Mouse (Mus musculus): ENCODE data around the gene Lrp1.
"Not testable (repeated sequence)": the region's sequence is repeated elsewhere in the genome, so short reads cannot be mapped to it uniquely, and the experiment has no call there.

The Lrp1 gene

DNA sequence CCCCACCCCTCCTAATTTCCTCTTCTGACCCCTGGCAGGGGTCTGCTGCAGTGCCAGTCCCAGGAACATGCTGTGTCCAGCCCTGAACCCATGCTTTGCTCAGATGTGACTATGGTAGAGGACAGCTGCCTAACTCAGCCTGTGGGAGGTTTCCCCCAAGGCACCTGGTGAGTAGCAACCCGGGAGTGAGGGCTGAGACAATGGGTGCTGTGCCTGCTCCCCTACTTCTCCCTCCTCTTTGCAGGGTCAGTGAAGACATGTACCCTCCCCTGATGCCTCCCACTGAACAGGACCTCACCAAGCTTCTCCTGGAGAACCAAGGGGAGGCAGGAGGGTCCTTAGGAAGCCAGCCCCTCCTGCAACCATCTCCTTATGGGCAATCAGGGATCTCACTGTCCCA, 38.6 kb upstream of the Lrp1 start:
- TF ChIP-seq POU5F1 (IDR thresholded peaks at IDR 0.05; ENCODE audit: borderline replicate concordance, low read length) (no peak), CTCF (conservative IDR thresholded peaks at IDR 0.05; ENCODE audit: low read length) (no peak), NANOG (IDR thresholded peaks at IDR 0.05; ENCODE audit: borderline replicate concordance, low read length) (no peak)
- no peaks in the 10 kb centered on the region for H3K9me3 ChIP-seq (ENCODE audit: low read length)
- H3K36me3 ChIP-seq (ENCODE audit: insufficient read depth, low read length): peaks cover 43% of the 10 kb centered on the region
- peaks cover 11% of the 10 kb centered on the region for H3K27me3 ChIP-seq (ENCODE audit: insufficient read depth, low read length)
- peaks cover 90% of the 10 kb centered on the region for H3K4me1 ChIP-seq (replicated peaks; ENCODE audit: low read depth, low read length)
- 0 out of 2 replicates have a peak overlapping the region, but pooled peaks have one; percentile 87 for H3K4me3 ChIP-seq (replicated peaks; ENCODE audit: low read length)

DNA sequence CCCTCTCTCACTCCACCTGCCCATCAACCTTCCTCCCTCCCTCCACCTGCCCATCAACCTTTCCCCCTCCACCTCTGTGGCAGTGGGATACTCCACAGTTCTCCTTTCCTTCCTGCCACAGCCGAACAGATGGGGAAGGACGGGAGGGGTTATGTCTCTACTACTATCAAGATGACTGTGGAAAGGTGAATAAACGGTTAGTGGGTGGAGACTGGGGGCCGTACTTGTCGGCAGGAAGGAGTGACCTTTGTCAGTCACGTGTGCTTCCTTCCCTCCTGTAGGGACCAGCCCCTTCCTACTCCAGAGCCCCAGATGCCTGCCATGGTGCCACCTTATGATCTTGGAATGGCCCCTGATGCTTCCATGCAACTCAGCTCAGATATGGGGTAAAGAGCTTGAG, 37.1 kb upstream of the Lrp1 start:
- Histone ChIP-seq H3K9me3 (ENCODE audit: low read length) (no peaks in the 10 kb centered on the region), H3K4me3 (replicated peaks; ENCODE audit: low read length) (peak overlapping the region; percentile 87), H3K4me1 (replicated peaks; ENCODE audit: low read depth, low read length) (peaks cover 89% of the 10 kb centered on the region), H3K36me3 (ENCODE audit: insufficient read depth, low read length) (peaks cover 29% of the 10 kb centered on the region), H3K27me3 (ENCODE audit: insufficient read depth, low read length) (no peaks in the 10 kb centered on the region; the same call in 1 of the 2 replicates)
- TF ChIP-seq POU5F1 (IDR thresholded peaks at IDR 0.05; ENCODE audit: borderline replicate concordance, low read length) (no peak), CTCF (conservative IDR thresholded peaks at IDR 0.05; ENCODE audit: low read length) (no peak), NANOG (IDR thresholded peaks at IDR 0.05; ENCODE audit: borderline replicate concordance, low read length) (no peak)

DNA sequence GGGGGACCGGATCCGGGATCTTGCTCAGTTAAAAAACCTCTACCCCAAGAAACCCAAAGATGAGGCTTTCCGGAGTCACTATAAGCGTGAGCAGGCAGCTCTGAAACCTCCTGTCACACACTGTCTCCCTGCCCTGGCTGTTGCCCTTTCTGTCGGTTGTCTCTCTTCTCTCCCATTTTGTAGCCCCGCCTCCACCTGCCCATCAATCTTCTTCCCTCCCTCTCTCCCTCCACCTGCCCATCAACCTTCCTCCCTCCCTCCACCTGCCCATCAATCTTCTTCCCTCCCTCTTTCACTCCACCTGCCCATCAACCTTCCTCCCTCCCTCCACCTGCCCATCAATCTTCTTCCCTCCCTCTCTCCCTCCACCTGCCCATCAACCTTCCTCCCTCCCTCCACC, 36.7 kb upstream of the Lrp1 start:
- Histone ChIP-seq H3K4me1 (replicated peaks; ENCODE audit: low read depth, low read length) (peaks cover 89% of the 10 kb centered on the region), H3K36me3 (ENCODE audit: insufficient read depth, low read length) (peaks cover 25% of the 10 kb centered on the region), H3K4me3 (replicated peaks; ENCODE audit: low read length) (peak overlapping the region; percentile 87)
- not testable (repeated sequence) for H3K9me3 ChIP-seq (ENCODE audit: low read length); H3K27me3 ChIP-seq (ENCODE audit: insufficient read depth, low read length)

DNA sequence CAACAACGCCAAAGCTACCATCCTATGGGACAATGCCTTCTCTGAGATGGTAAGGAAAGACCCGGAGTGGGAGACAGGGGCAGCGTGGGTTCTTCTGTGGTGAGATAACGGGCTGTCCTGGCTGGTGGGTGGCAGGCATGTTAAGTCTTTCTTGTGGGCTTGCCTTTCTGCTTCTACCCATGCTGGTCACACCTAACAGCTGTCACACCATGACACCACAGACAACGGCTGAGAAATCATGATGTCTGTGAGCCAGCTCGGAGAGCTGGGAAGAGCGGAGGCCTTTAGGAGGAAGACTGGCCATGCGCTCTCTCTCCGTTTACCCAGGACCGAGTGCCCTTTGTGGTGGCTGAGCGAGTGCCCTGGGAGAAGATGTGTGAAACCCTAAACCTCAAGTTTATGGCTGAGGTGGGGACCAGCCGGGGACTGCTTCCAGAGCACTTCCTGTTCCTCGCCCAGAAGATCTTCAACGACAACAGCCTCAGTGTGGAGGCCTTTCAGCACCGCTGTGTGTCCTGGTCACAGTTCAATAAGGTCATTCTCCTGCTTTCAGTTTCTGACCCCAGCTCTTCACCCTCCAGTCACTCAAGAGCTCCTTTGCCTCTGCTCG, 34.1 kb upstream of the Lrp1 start:
- Histone ChIP-seq H3K9me3 (ENCODE audit: low read length) (no peaks in the 10 kb centered on the region), H3K4me3 (replicated peaks; ENCODE audit: low read length) (no peak overlapping the region), H3K27me3 (ENCODE audit: insufficient read depth, low read length) (0 out of 2 replicates have a peak, but pooled peaks cover 8% of the 10 kb centered on the region), H3K36me3 (ENCODE audit: insufficient read depth, low read length) (peaks cover 10% of the 10 kb centered on the region), H3K4me1 (replicated peaks; ENCODE audit: low read depth, low read length) (peaks cover 75% of the 10 kb centered on the region)
- TF ChIP-seq CTCF (conservative IDR thresholded peaks at IDR 0.05; ENCODE audit: low read length): no peak
- no peak for TF ChIP-seq POU5F1 (IDR thresholded peaks at IDR 0.05; ENCODE audit: borderline replicate concordance, low read length)
- TF ChIP-seq NANOG (IDR thresholded peaks at IDR 0.05; ENCODE audit: borderline replicate concordance, low read length): no peak

DNA sequence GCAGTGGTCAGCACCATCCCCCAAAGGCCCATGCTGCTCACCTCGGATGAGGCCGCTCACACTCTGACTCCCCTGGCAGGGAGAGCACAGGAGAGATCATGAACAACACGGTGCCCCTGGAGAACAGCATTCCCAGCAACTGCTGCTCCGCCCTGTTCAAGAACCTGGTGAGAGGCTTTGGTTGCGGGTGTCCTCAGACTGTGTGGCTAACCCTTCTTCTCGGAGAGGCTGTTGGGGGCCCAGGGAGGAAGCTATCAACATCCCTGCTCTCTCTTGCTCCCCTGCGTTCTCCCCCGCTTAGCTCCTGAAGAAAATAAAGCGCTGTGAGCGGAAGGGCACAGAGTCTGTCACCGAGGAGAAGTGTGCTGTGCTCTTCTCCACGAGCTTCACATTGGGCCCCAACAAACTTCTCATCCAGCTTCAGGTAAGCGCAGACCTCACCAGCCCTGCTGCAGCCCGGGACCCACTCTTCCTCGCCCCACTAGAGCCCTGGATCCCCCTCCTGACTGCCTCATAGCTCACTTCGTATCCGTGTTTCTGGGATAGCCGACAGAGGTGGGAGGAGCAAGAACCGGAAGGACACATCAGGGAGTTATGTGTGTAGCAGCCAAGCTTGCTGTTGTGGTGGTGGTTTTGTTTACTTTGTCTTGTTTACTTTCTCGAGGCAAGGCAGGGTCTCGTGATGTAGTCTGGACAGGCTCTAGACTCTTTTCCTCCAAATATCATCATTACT, 32.1 kb upstream of the Lrp1 start:
- H3K27me3 ChIP-seq (ENCODE audit: insufficient read depth, low read length): 0 out of 2 replicates have a peak, but pooled peaks cover 8% of the 10 kb centered on the region
- peaks cover 56% of the 10 kb centered on the region for H3K4me1 ChIP-seq (replicated peaks; ENCODE audit: low read depth, low read length)
- H3K4me3 ChIP-seq (replicated peaks; ENCODE audit: low read length): peak overlapping the region; percentile 79
- H3K36me3 ChIP-seq (ENCODE audit: insufficient read depth, low read length): no peaks in the 10 kb centered on the region
- peak; percentile 9; the same call in 1 of the 2 replicates for TF ChIP-seq NANOG (IDR thresholded peaks at IDR 0.05; ENCODE audit: borderline replicate concordance, low read length)
- TF ChIP-seq POU5F1 (IDR thresholded peaks at IDR 0.05; ENCODE audit: borderline replicate concordance, low read length): no peak
- TF ChIP-seq CTCF (conservative IDR thresholded peaks at IDR 0.05; ENCODE audit: low read length): no peak
- H3K9me3 ChIP-seq (ENCODE audit: low read length): no peaks in the 10 kb centered on the region

DNA sequence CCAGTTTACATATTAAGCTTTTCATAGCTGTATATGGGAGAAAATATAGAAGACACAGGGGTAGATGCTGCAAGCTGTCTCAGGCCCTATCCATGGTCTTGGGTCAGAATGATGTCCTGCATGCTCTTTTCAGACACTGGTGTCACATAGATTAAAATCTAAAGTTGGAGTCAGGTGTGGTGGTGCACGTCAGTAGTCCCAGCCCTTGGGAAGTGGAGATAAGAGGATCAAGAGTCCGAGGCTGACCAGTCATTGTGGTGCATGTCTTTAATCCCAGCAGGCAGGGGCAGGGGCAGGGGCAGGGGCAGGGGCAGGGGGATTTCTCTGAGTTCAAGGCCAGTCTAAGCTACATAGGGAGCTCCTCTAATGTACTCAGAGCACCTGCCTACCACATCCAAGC, 24.8 kb upstream of the Lrp1 start:
- no peaks in the 10 kb centered on the region for H3K9me3 ChIP-seq (ENCODE audit: low read length)
- no peak overlapping the region for H3K4me3 ChIP-seq (replicated peaks; ENCODE audit: low read length)
- H3K4me1 ChIP-seq (replicated peaks; ENCODE audit: low read depth, low read length): peaks cover 27% of the 10 kb centered on the region
- H3K27me3 ChIP-seq (ENCODE audit: insufficient read depth, low read length): peaks cover 29% of the 10 kb centered on the region
- H3K36me3 ChIP-seq (ENCODE audit: insufficient read depth, low read length): no peaks in the 10 kb centered on the region
- no peak for TF ChIP-seq NANOG (IDR thresholded peaks at IDR 0.05; ENCODE audit: borderline replicate concordance, low read length)

DNA sequence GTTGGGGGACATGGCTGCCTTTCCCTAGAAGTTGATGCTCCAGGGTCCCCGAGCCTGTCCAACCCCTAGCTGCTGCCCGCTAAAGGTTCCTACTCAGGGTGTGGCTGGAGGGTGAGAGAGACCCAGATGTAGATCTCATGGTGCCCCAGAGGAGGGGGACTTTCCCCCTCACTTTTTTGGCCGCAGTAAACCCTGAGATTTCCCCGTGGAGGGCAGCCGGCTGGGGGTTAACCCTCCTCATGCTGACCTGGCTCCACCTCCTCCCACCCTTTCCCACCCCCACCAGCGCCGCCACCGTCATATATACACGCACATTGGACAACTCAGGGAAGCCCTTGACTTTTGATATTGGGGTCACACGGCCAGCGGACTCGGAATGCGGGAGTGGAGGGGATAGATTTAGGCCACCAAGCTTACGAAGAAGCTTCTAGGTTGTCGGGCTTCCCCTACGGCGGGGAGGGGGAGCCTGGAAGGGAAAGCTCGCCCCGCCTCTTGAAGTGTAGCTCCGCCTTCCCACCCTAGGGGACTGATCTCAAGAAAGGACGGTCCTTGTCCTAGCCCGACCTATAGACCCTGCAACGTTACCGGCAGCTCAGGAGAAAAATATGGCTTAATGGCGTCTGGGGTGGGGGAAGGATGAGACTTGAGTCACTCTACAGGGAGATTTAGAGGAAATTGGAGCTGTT, 22.7 kb upstream of the Lrp1 start:
- H3K9me3 ChIP-seq (ENCODE audit: low read length): no peaks in the 10 kb centered on the region
- H3K4me3 ChIP-seq (replicated peaks; ENCODE audit: low read length): peak overlapping the region; percentile 74
- peaks cover 27% of the 10 kb centered on the region for H3K4me1 ChIP-seq (replicated peaks; ENCODE audit: low read depth, low read length)
- H3K36me3 ChIP-seq (ENCODE audit: insufficient read depth, low read length): no peaks in the 10 kb centered on the region
- TF ChIP-seq CTCF (conservative IDR thresholded peaks at IDR 0.05; ENCODE audit: low read length) (no peak), NANOG (IDR thresholded peaks at IDR 0.05; ENCODE audit: borderline replicate concordance, low read length) (no peak), POU5F1 (IDR thresholded peaks at IDR 0.05; ENCODE audit: borderline replicate concordance, low read length) (no peak)
- H3K27me3 ChIP-seq (ENCODE audit: insufficient read depth, low read length): peaks cover 32% of the 10 kb centered on the region

DNA sequence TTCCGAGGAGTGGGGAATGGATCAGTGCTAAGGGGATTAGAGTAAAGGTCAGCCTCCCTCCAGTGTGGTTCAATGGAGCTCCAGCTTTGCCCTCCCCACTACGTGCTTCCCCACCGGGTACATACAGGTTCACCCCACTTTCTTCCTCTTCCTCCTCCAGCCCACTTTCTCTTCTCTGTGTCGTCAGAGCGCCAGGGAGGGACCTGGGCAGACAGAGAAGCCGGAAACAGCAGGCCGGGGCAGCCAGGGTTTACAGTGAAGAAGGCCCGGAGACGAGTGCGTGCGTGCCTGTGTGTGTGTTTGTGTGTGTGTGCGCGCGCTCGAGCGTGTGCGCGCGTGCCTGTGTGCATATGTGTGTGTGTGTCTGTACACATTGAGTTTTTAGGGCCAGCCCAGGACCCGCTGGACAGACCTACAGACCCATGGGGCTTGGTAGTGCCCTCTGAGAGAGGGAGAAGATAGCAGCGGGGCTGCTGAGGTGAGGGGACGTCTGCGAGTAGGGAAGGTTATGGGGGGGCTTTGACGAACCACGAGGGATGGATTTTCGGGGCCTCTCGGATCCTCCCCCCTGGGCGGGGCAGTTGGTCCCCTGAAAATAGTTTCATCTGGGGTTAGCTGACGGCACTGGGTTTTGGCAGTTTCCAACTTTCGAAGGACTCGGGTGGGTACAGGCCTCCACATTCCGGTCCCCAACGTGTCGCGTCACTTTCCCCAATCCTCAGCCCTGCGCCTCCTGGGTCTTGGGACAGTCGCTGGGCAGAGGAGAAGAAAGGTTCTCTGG, 22.0 kb upstream of the Lrp1 start, which contains the start of gene Stat6:
Gene Stat6, plus strand, starts transcription at position 215 of the 781 bp plus-strand sequence.
- Histone ChIP-seq H3K9me3 (ENCODE audit: low read length) (no peaks in the 10 kb centered on the region), H3K27me3 (ENCODE audit: insufficient read depth, low read length) (peaks cover 32% of the 10 kb centered on the region), H3K36me3 (ENCODE audit: insufficient read depth, low read length) (no peaks in the 10 kb centered on the region), H3K4me1 (replicated peaks; ENCODE audit: low read depth, low read length) (peaks cover 27% of the 10 kb centered on the region), H3K4me3 (replicated peaks; ENCODE audit: low read length) (peak within 1 kb of the TSS; percentile 74)
- TF ChIP-seq NANOG (IDR thresholded peaks at IDR 0.05; ENCODE audit: borderline replicate concordance, low read length): no peak

Measured in E14TG2a.4 (cell line).